Mouse (Mus musculus) lung, postnatal 0 days (tissue): ENCODE results near the gene Usp28.

ENCODE experiments used
- CTCF ChIP-seq: IDR thresholded peaks from 2 replicates; pipeline ENCODE4 v1.5.1; 2016; ENCODE audit warnings: antibody characterized with exemption, mild to moderate bottlenecking
- EP300 ChIP-seq: IDR thresholded peaks from 2 replicates; pipeline ENCODE4 v1.6.1; 2016; ENCODE audit warnings: antibody characterized with exemption, mild to moderate bottlenecking, control low read depth

DNA sequence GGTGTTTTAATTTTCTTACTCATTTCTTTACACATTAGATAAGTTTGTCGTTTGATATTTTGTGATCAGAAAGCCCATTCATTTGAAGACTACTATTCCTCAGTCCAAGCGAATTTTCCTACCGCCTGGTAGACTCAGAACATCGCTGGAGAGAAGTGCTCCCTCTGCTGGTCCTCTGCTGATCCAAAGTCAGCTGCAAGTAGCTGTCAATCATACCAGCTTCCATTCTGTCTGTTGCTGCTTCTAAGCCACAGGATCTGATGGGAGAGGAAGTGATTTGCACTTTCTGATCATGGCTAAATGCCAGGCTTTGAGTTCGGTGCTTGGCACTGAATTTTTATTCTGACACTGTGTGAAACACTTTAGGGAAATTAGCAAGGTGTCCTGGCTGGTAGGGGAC lies 66.2 kb downstream of the Usp28 start:
- TF ChIP-seq EP300 (no peak), CTCF (peak; percentile 85)
